Mouse (Mus musculus) lung, embryonic 14.5 days (tissue): Measurements from ENCODE around the gene Plekha6. TPM values are rescaled to one million over a fixed set of nuclear protein-coding genes. Genes with fewer than 3 reads are reported as not detected.
A peak's percentile ranks its signal among the peaks of the same experiment; 100 is the strongest.

Experiments used
- ATAC-seq: fragments of 200-750 bp; cut with Nextera tagmentation; 2 replicates; pipeline ENCODE4 v1.8.0; 2017; ENCODE audit warnings: mild to moderate bottlenecking, moderate TSS enrichment, moderate library complexity; ENCODE audit not compliant: insufficient read depth
- DNase-seq: peaks from one replicate; pipeline ENCODE4 v3.0.0-alpha.2; 2015
- H3K27ac ChIP-seq: fragments of 300-500 bp; sonication (generic); 2 replicates; pipeline ENCODE4 v1.5.1; 2014; ENCODE audit warnings: low read depth, mild to moderate bottlenecking, moderate library complexity
- H3K27me3 ChIP-seq: fragments of 300-500 bp; sonication (generic); 2 replicates; pipeline ENCODE4 v1.6.1; 2014; ENCODE audit warnings: low read length, control low read depth; ENCODE audit not compliant: insufficient read depth
- H3K36me3 ChIP-seq: fragments of 300-500 bp; sonication (generic); 2 replicates; pipeline ENCODE4 v1.6.1; 2014; ENCODE audit warnings: control low read depth; ENCODE audit not compliant: insufficient read depth
- H3K4me1 ChIP-seq: fragments of 300-500 bp; sonication (generic); 2 replicates; pipeline ENCODE4 v1.6.1; 2014; ENCODE audit warnings: antibody characterized with exemption, control low read depth; ENCODE audit not compliant: insufficient read depth
- H3K4me2 ChIP-seq: fragments of 300-500 bp; sonication (generic); 2 replicates; pipeline ENCODE4 v1.6.1; 2014; ENCODE audit warnings: mild to moderate bottlenecking
- H3K4me3 ChIP-seq: fragments of 300-500 bp; sonication (generic); 2 replicates; pipeline ENCODE4 v1.5.1; 2014; ENCODE audit warnings: low read depth, low read length
- H3K9ac ChIP-seq: fragments of 300-500 bp; sonication (generic); 2 replicates; pipeline ENCODE4 v1.6.1; 2014
- H3K9me3 ChIP-seq: fragments of 300-500 bp; sonication (generic); 2 replicates; pipeline ENCODE4 v1.6.1; 2016; ENCODE audit warnings: low read depth, low read length, control low read depth
- CTCF ChIP-seq: IDR thresholded peaks from 2 replicates; pipeline ENCODE4 v1.5.1; 2016; ENCODE audit warnings: antibody characterized with exemption, low read depth
- WGBS: fragments of 180-500 bp; shearing (Covaris S2); extraction: QIAGEN DNeasy Blood & Tissue Kit; methylation state at CpG from one replicate; pipeline ENCODE4 v1.1.7; 2014; 5-methylcytosine and 5-hydroxymethylcytosine counted together
- polyA plus RNA-seq: library from polyadenylated mRNA; unstranded; fragments of >200 nt; fragmentation: Nextera tagmentation; extraction: Ambion mirVana; gene quantifications from 2 replicates; pipeline ENCODE4 v1.2.1, GENCODE M21; 2014

Gene Plekha6
- polyA plus RNA-seq, 1 experiment from 2014 or later: 6.7 TPM

DNA sequence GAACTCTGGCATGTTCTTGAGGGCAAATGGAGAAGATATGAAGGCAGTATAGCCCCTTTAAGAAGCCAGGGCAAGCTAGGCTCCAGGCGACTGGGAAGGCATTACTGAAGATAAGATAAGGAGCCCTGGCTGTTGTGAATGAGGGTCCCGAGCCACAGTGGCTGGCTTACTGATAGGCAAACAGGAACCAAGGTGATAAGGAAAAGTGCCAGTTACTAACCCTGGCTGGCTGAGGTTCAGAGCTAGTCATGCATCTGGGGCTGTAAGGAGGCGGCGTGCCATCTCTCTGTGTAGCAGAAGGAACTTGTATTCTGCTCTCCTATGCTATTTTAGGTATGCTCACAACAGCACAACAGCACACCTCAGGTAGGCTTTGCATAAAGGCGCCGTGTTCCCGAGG, 80.7 kb downstream of the Plekha6 start:
- Histone ChIP-seq H3K4me3 (no peak overlapping the region), H3K4me2 (no peak overlapping the region), H3K36me3 (no peaks in the 10 kb centered on the region), H3K9ac (no peak overlapping the region), H3K4me1 (peaks cover 27% of the 10 kb centered on the region), H3K27ac (no peak overlapping the region), H3K9me3 (no peaks in the 10 kb centered on the region), H3K27me3 (no peaks in the 10 kb centered on the region)
- TF ChIP-seq CTCF: no peak
- 33% methylated on average over 7 of the region's 7 CpGs for WGBS
- ATAC-seq (no peak), DNase-seq (no peak)

GRCm38 (mm10) chr1:133245690-133246619, 81.9 kb downstream of the Plekha6 start:
- no peak overlapping the region; the same call in 1 of the 2 replicates for H3K27ac ChIP-seq
- peaks cover 24% of the 10 kb centered on the region for H3K4me1 ChIP-seq
- peak overlapping the region; percentile 32 for H3K4me2 ChIP-seq
- no peak overlapping the region for H3K9ac ChIP-seq
- no peaks in the 10 kb centered on the region for H3K27me3 ChIP-seq
- no peaks in the 10 kb centered on the region for H3K36me3 ChIP-seq
- no peak for TF ChIP-seq CTCF
- H3K4me3 ChIP-seq: no peak overlapping the region
- ATAC-seq (peak; percentile 61), DNase-seq (peak; percentile 67)
- H3K9me3 ChIP-seq: no peaks in the 10 kb centered on the region
- 29% methylated on average over 12 of the region's 12 CpGs for WGBS

GRCm38 (mm10) chr1:133247189-133247588, 83.2 kb downstream of the Plekha6 start:
- Histone ChIP-seq H3K4me2 (no peak overlapping the region), H3K4me3 (no peak overlapping the region), H3K27me3 (no peaks in the 10 kb centered on the region), H3K9me3 (no peaks in the 10 kb centered on the region), H3K27ac (no peak overlapping the region), H3K4me1 (peaks cover 27% of the 10 kb centered on the region), H3K36me3 (no peaks in the 10 kb centered on the region), H3K9ac (no peak overlapping the region)
- ATAC-seq (no peak), DNase-seq (no peak)
- TF ChIP-seq CTCF: no peak
- 66% methylated on average over 5 of the region's 5 CpGs for WGBS

DNA sequence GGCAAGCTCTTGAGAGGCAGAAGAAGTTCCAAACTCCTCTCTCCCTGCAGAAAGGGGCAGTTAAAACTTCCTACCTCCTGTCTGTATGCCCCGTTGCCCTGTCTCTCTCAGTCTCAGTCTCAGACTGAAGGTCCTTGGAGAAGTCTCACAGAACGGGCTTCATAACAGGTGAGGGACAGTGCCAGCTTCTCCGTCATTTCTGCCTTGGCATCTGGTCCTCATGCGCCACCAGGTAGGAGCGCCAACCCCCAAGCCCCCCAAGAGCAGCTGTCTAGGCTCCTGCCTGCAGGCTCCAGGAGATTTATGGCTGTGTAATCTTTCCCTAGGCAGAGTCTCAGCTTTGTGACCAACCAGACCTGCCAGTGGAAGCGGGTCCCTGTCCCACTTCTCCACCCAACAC, 86.8 kb downstream of the Plekha6 start:
- no peak overlapping the region for H3K9ac ChIP-seq
- no peak overlapping the region for H3K4me2 ChIP-seq
- no peaks in the 10 kb centered on the region for H3K27me3 ChIP-seq
- 78% methylated on average over 6 of the region's 6 CpGs for WGBS
- H3K27ac ChIP-seq: peak overlapping the region; percentile 85
- no peak for TF ChIP-seq CTCF
- H3K4me3 ChIP-seq: no peak overlapping the region
- DNase-seq (no peak), ATAC-seq (no peak)
- peaks cover 37% of the 10 kb centered on the region for H3K4me1 ChIP-seq
- H3K36me3 ChIP-seq: no peaks in the 10 kb centered on the region
- no peaks in the 10 kb centered on the region for H3K9me3 ChIP-seq

GRCm38 (mm10) chr1:133251625-133252034, 87.6 kb downstream of the Plekha6 start:
- DNase-seq (peak; percentile 80), ATAC-seq (peak; percentile 67)
- 15% methylated on average over 5 of the region's 5 CpGs for WGBS
- H3K4me3 ChIP-seq: no peak overlapping the region
- TF ChIP-seq CTCF: no peak
- H3K27me3 ChIP-seq: no peaks in the 10 kb centered on the region
- H3K4me1 ChIP-seq: peaks cover 35% of the 10 kb centered on the region
- H3K27ac ChIP-seq: peak overlapping the region; percentile 85
- H3K9ac ChIP-seq: peak overlapping the region; percentile 21; the same call in 1 of the 2 replicates
- H3K36me3 ChIP-seq: no peaks in the 10 kb centered on the region
- no peaks in the 10 kb centered on the region for H3K9me3 ChIP-seq
- no peak overlapping the region for H3K4me2 ChIP-seq

- H3K36me3 ChIP-seq: no peaks in the 10 kb centered on the region
- peaks cover 39% of the 10 kb centered on the region for H3K4me1 ChIP-seq
- peak overlapping the region; percentile 70 for H3K27ac ChIP-seq
- TF ChIP-seq CTCF: no peak
- no peak overlapping the region for H3K4me3 ChIP-seq
- H3K4me2 ChIP-seq: no peak overlapping the region
- no peak overlapping the region for H3K9ac ChIP-seq
- H3K9me3 ChIP-seq: no peaks in the 10 kb centered on the region
- no peak for DNase-seq
- H3K27me3 ChIP-seq: no peaks in the 10 kb centered on the region
- WGBS: 71% methylated on average over 3 of the region's 3 CpGs
- no peak for ATAC-seq
Observed at GRCm38 (mm10) chr1:133252251-133252650, 88.2 kb downstream of the Plekha6 start.

DNA sequence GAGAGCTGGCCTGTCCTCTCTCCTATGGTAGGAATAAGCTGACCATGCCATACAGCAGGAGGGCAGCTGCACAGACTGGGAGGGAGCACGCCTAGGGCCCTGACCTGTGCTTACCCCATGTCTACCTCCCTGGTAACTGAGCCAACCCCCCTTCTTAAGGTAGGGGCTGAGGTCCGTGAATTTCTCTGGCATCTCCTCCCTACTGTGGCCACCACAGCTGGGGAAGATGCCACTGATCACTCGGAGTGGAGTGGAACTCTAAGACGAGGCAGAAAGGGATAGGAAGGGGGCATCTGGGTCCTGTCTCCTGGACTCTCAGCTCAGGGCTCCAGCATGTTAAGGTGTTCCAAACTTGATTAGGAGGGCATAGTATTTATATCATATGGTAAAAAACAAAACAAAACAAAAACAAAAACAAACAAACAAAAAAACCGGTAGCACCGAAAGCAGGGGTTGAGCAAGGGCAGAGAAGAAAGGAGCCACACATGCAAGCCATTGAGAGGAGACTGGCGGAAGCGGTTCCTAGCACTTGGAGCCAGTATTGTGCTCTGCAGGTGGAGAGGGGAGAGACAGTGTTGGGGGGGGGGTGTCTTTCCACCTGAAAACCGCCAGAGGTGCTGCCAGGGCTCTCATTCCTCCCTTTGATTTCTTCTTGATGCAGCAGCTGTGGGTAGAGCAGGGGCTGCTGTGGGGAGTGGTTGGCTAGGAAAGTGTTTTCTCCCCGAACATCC, 89.0 kb downstream of the Plekha6 start:
- no peak overlapping the region for H3K4me2 ChIP-seq
- H3K4me3 ChIP-seq: no peak overlapping the region
- peak; percentile 27; the same call in 1 of the 2 replicates for TF ChIP-seq CTCF
- H3K9ac ChIP-seq: no peak overlapping the region
- no peaks in the 10 kb centered on the region for H3K27me3 ChIP-seq
- H3K27ac ChIP-seq: peak overlapping the region; percentile 84
- DNase-seq (no peak), ATAC-seq (peak; percentile 22; the same call in 1 of the 2 replicates)
- H3K9me3 ChIP-seq: no peaks in the 10 kb centered on the region
- 47% methylated on average over 10 of the region's 10 CpGs for WGBS
- H3K4me1 ChIP-seq: peaks cover 37% of the 10 kb centered on the region
- no peaks in the 10 kb centered on the region for H3K36me3 ChIP-seq
